Mouse (Mus musculus): ENCODE measurements around the gene Glipr1. TPM values are rescaled to one million over a fixed set of nuclear protein-coding genes. Genes with fewer than 3 reads are reported as not detected.
"Not testable (repeated sequence)": the region's sequence is repeated elsewhere in the genome, so short reads cannot be mapped to it uniquely, and the experiment has no call there.

Gene Glipr1
- 48.5 and 55.4 TPM in 2 replicates for polyA plus RNA-seq (2012; rRNA removed)

GRCm38 (mm10) chr10:112002544-112003215 is at the start of gene Glipr1:
TSS of gene Glipr1 (minus strand) at chr10:112002631.
- DNase-seq (ENCODE audit: low spot score), result no peak

GRCm38 (mm10) chr10:112051956-112052355 is 49.5 kb upstream of the Glipr1 start:
- not testable (repeated sequence) for DNase-seq (ENCODE audit: low spot score)

DNA sequence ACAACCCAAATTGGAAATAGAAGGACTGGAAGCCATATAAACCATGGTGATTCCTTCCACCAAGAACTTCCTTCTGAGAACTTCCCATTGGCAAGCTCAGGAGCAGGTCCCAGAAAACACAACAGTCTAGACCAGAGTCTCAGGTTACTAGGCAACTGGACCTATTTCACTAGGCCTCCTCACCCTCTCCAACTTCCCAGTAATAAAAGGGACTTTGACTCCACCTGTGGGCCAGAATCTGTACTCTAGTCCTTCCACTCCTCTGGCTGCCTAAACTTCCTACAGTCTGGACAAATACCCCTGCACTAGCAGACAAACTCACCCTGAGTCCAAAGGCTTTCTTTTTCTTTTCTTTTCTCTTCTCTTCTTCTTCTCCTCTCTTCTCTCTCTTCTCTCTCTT is 48.8 kb upstream of the Glipr1 start:
- no peak for DNase-seq (ENCODE audit: low spot score)

GRCm38 (mm10) chr10:112044283-112044682 is 41.9 kb upstream of the Glipr1 start:
- not testable (repeated sequence) for DNase-seq (ENCODE audit: low spot score)

- not testable (repeated sequence) for DNase-seq (ENCODE audit: low spot score)
Observed at GRCm38 (mm10) chr10:112043523-112043922, 41.1 kb upstream of the Glipr1 start.

DNA sequence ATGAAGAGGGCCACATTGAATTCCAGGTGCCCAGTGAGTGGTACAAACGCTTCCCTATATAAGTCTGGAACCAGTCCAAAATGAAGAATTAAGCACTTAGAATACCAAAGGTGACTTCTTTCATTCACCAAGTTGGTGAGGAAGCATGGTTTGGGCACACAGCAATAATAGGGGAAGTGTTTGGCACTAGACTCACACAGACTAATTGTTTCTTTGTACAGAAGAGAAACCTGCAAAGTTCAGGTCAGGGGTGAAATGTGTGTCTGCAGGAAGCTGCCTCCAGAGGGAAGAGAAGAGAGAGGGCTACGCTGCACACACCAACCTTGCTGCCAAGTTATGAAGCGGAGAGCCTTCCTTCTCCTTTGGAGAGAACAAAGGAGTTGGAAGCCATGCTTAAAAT is 26.3 kb upstream of the Glipr1 start:
- DNase-seq (ENCODE audit: low spot score), result not testable (repeated sequence)

GRCm38 (mm10) chr10:112023585-112023984 is 21.2 kb upstream of the Glipr1 start:
- DNase-seq (ENCODE audit: low spot score), result no peak

GRCm38 (mm10) chr10:112009511-112009910 is 7.1 kb upstream of the Glipr1 start:
- not testable (repeated sequence) for DNase-seq (ENCODE audit: low spot score)

DNA sequence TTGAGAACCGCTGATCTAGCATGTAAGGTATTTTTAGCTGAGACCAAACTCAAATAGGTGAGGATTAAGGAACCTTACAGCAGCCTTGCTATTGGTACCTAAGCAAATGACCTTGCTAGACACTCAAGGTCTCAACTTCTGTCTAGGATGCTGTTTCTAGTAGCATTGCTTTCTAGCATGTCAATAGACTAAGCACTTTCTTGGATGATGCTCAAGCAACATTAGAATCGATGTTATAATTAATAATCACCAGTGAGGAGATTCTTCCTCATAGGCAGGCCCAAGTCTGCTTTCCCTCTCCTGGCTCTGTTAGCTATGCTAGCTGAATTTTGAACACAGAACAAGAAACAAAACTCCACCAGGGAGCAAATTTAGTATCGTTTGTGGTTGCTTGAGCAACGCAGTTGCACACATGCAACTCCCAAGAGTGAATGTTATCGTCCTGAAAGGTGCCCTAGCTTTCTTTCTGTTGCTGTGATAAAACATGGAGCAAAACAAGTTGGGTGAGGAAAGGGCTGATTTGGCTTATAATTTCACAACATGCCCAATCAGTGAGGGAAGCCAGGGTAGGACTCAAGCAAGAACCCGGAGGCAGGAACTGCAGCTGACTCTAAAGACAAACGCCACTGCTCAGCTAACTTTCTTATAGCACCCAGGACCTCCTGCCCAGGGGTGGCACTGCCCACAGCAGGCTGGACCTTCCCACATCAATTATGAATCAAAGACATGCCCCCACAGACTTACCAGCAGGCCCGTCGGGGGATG is 493 bp downstream of the Glipr1 start:
- no peak for DNase-seq (ENCODE audit: low spot score)

DNA sequence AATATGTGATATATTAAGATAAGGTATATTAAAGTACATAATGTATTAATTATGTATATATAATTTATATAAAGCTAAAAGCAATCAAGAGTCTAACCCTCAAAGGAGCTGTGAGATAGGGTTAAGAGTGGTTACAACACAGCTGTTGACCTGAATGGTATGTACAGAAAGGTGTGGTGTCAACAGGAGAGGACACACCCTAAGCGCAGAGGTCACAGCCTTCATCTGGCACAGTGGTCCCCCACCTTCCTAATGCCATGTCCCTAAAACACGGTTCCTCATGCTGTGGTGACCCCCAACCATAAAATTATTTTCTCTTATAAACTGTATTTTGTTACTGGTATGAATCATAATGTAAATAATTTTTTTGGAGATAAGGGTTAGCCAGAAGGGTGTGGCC is 1.1 kb downstream of the Glipr1 start:
- no peak for DNase-seq (ENCODE audit: low spot score)

GRCm38 (mm10) chr10:112000568-112000967 is 1.9 kb downstream of the Glipr1 start:
- no peak for DNase-seq (ENCODE audit: low spot score)

GRCm38 (mm10) chr10:111999765-112000164 is 2.7 kb downstream of the Glipr1 start:
- no peak for DNase-seq (ENCODE audit: low spot score)

DNA sequence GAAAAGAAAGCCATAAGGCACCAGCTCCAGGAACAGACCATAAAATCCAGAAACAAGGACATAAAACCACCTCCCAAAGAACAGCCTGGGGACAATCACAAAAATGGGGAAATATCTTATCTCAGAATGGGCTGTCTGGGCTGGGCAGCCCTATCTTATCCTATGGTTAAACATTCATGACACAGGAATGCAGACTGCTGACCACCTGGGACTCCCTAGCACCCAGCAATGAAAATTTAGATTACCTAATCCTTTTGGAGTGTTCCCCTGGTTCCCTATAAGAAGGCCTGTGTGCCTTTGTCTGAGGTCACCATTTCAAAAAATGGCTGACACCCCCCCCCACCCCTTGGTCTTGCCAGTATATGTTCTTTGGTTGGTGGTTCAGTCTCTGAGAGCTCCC is 4.8 kb downstream of the Glipr1 start:
- DNase-seq (ENCODE audit: low spot score), result no peak

GRCm38 (mm10) chr10:111996911-111997347 is 5.5 kb downstream of the Glipr1 start:
- no peak for DNase-seq (ENCODE audit: low spot score)

DNA sequence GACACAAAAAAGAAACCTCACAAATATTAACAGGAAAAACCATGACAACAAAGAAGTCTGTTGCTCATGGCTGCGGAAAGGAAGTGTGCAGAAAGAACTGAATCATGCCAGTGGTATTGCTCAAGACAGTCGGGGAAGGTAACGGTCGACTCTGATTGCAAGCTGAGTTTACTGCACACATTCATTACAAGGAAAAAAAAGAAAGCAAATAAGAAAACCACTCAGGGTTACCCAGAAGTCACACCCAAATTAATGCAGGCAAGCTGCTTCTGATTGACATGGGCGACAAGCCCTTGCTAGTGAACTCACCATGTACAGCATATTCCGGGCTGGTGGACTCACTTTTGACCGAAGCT is 5.9 kb downstream of the Glipr1 start:
- DNase-seq (ENCODE audit: low spot score), result no peak

DNA sequence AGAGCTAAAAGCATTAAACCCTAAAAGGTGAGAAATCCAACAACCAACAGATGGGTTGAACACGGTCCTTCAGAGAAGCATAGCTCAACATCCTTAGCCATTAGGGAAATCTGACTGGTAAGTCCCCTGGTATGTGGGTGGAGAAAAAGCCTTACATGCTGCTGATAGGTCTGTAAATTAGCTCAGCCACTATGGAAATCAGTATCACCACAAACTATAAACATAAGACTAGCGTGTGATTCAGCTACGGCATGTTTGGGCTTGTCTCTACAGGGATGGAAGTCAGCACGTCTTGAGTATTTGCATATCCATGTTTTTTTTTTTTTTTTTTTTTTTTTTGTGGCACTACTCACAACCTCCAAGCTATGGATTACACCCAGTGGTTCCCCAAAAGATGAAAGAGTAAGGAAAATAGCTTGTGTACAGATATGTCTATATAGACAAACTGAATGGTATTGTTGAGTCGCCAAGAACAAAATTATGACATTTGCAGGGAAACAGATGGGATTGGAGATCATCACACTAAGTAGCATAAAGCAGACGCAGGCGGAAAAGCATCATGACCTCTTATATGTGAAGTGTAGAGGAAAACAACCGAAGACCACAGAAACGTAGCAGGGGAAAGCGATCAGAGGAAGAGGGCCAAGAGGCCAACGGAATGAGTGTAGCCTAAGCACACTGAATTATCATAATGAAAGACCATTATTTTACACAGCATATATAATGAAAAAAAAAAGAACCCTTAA is 6.5 kb downstream of the Glipr1 start:
- DNase-seq (ENCODE audit: low spot score), result no peak

- DNase-seq (ENCODE audit: low spot score), result no peak
Observed at GRCm38 (mm10) chr10:111986453-111986852, 16.0 kb downstream of the Glipr1 start.

GRCm38 (mm10) chr10:111983070-111983469 is 19.4 kb downstream of the Glipr1 start:
- DNase-seq (ENCODE audit: low spot score), result no peak

DNA sequence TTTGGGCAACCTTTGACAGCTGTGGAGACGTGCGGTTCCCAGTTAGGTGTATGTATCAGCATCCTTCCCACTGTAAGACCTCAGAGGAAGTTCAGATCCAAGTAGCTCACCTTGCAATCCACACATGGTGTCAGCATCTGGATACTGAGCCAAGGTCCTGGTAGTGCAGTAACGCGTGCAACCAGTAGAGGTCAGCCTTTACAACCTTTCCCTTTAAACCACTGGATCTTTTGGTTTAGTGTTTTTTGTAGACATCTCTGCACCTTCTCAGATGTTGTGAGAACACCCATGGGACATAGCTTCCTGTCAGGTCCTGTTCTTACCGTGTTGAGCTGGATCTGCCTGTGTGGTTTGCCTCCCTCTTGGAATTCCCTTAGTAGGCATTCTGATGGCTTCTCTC is 24.8 kb downstream of the Glipr1 start:
- DNase-seq (ENCODE audit: low spot score), result no peak

DNA sequence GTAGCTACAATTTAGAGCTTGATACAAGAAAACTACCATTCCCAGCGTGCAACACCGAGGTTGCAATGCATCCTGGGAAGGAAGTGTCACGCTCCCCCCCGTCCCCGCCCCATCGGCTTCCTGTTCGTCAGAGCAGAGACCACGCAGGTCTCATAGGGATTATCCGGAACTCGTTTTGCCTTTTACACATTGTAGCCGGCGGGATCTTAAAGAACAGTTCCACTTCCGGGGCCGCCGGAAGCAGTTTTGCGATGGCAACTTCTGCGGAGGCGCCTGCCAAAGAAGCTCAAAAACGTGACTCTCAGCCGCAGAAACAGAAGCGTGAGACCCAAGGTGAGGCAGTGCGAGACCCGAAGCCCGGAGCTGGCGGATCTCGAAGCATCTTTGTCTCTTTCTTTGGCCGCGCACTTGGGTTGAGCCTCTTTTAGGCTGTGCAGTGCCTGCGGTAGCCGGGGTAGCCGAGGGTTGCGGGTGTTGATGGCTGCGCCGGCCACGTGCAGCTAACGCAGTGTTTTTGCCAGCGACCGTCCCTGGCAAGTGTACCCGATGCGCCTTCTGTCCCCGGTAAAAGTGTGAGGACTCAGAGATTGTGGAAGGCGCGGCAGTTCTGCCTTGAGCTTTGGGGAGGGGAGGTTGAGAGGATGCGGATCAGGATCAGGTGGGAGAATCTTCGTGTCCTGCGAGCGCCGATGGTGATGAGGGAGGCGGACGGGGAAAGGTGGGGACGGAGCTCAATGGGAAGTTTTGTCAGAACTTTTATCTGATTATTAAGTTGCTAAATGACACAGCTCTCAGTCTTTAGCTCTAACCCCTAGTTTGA is 29.7 kb downstream of the Glipr1 start, which contains the start of gene Krr1:
Krr1 (plus strand) TSS at position 123 of the 820 bp plus-strand sequence.
- DNase-seq (ENCODE audit: low spot score), result peak; percentile 61

- DNase-seq (ENCODE audit: low spot score), result no peak
Observed at GRCm38 (mm10) chr10:111971929-111972328, 30.5 kb downstream of the Glipr1 start.

GRCm38 (mm10) chr10:111966394-111966793 is 36.0 kb downstream of the Glipr1 start:
- DNase-seq (ENCODE audit: low spot score), result no peak
